Mouse (Mus musculus) stomach, postnatal 0 days (tissue): ENCODE data around the gene Bub1. TPM values are rescaled to one million over a fixed set of nuclear protein-coding genes. Genes with fewer than 3 reads are reported as not detected.

Experiments used
- ATAC-seq: fragments of 200-750 bp; cut with Nextera tagmentation; 2 replicates; pipeline ENCODE4 v1.8.0; 2017; ENCODE audit not compliant: low FRiP score, low TSS enrichment
- DNase-seq: peaks from one replicate; pipeline ENCODE4 v3.0.0-alpha.2; 2016; ENCODE audit warnings: low spot score
- H3K27ac ChIP-seq: fragments of 300-500 bp; sonication (generic); replicated peaks from 2 replicates; pipeline ENCODE4 v1.5.1; 2014; ENCODE audit warnings: mild to moderate bottlenecking, control low read depth
- H3K27me3 ChIP-seq: fragments of 300-500 bp; sonication (generic); 2 replicates; pipeline ENCODE4 v1.6.1; 2014; ENCODE audit warnings: low read length; ENCODE audit not compliant: control insufficient read depth, insufficient read depth
- H3K36me3 ChIP-seq: fragments of 300-500 bp; sonication (generic); 2 replicates; pipeline ENCODE4 v1.6.1; 2014; ENCODE audit warnings: low read length, mixed read lengths; ENCODE audit not compliant: control insufficient read depth, insufficient read depth
- H3K4me1 ChIP-seq: fragments of 300-500 bp; sonication (generic); replicated peaks from 2 replicates; pipeline ENCODE4 v1.6.1; 2014; ENCODE audit warnings: antibody characterized with exemption; ENCODE audit not compliant: control insufficient read depth, insufficient read depth
- H3K4me2 ChIP-seq: fragments of 300-500 bp; sonication (generic); replicated peaks from 2 replicates; pipeline ENCODE4 v1.6.1; 2014; ENCODE audit warnings: low read depth, mild to moderate bottlenecking, control low read depth, moderate library complexity
- H3K4me3 ChIP-seq: fragments of 300-500 bp; sonication (generic); 2 replicates; pipeline ENCODE4 v1.5.1; 2014; ENCODE audit warnings: low read depth, low read length, control low read depth
- H3K9ac ChIP-seq: fragments of 300-500 bp; sonication (generic); 2 replicates; pipeline ENCODE4 v1.6.1; 2014; ENCODE audit warnings: mild to moderate bottlenecking, low read length, control low read depth, mixed read lengths
- H3K9me3 ChIP-seq: fragments of 300-500 bp; sonication (generic); 2 replicates; pipeline ENCODE4 v1.6.1; 2016; ENCODE audit warnings: low read length; ENCODE audit not compliant: control insufficient read depth
- CTCF ChIP-seq: IDR thresholded peaks from 2 replicates; pipeline ENCODE4 v1.5.1; 2016; ENCODE audit warnings: antibody characterized with exemption, low read depth, mild to moderate bottlenecking, moderate library complexity
- EP300 ChIP-seq: optimal IDR thresholded peaks from 2 replicates; pipeline ENCODE3; 2016; ENCODE audit warnings: antibody characterized with exemption
- WGBS: fragments of 180-500 bp; shearing (Covaris S2); extraction: QIAGEN DNeasy Blood & Tissue Kit; methylation state at CpG from one replicate; pipeline ENCODE4 v1.1.7; 2014; 5-methylcytosine and 5-hydroxymethylcytosine counted together
- polyA plus RNA-seq: library from polyadenylated mRNA; unstranded; fragments of >200 nt; fragmentation: Nextera tagmentation; extraction: Ambion mirVana; gene quantifications from 2 replicates; pipeline ENCODE4 v1.2.1, GENCODE M21; 2015

Bub1 gene
- polyA plus RNA-seq, 1 experiment from 2014 or later: 6.5 TPM

GRCm38 (mm10) chr2:127832833-127833190, 1.1 kb upstream of the Bub1 start:
- H3K4me3 ChIP-seq: no peak overlapping the region
- no peaks in the 10 kb centered on the region for H3K36me3 ChIP-seq
- no peaks in the 10 kb centered on the region for H3K4me1 ChIP-seq
- no peak overlapping the region for H3K9ac ChIP-seq
- H3K4me2 ChIP-seq: no peak overlapping the region
- TF ChIP-seq CTCF (peak; percentile 75), EP300 (no peak)
- 14% methylated on average over 2 of the region's 2 CpGs for WGBS
- DNase-seq (no peak), ATAC-seq (no peak)
- H3K27ac ChIP-seq: no peak overlapping the region
- no peaks in the 10 kb centered on the region; the same call in 1 of the 2 replicates for H3K27me3 ChIP-seq
- no peaks in the 10 kb centered on the region for H3K9me3 ChIP-seq

GRCm38 (mm10) chr2:127832103-127832832, 603 bp upstream of the Bub1 start:
- no peak for TF ChIP-seq CTCF
- no peak for TF ChIP-seq EP300
- Histone ChIP-seq H3K27me3 (no peaks in the 10 kb centered on the region; the same call in 1 of the 2 replicates), H3K4me3 (peak overlapping the region; percentile 74), H3K4me1 (no peaks in the 10 kb centered on the region), H3K9me3 (no peaks in the 10 kb centered on the region), H3K27ac (no peak overlapping the region), H3K4me2 (peak overlapping the region; percentile 94), H3K9ac (no peak overlapping the region; the same call in 1 of the 2 replicates), H3K36me3 (peaks cover under 1% of the 10 kb centered on the region; the same call in 1 of the 2 replicates)
- DNase-seq (no peak), ATAC-seq (peak; percentile 61)
- WGBS: 27% methylated on average over 11 of the region's 11 CpGs

GRCm38 (mm10) chr2:127791919-127792603, 39.6 kb downstream of the Bub1 start, which contains the start of gene Mtln:
Mtln (minus strand) TSS chr2:127792488.
- WGBS: 1% methylated on average over 37 of the region's 37 CpGs
- Histone ChIP-seq H3K9me3 (no peaks in the 10 kb centered on the region), H3K27ac (peak within 1 kb of the TSS; percentile 83), H3K27me3 (no peaks in the 10 kb centered on the region), H3K4me3 (peak within 1 kb of the TSS; percentile 76), H3K36me3 (no peaks in the 10 kb centered on the region), H3K4me2 (peak within 1 kb of the TSS; percentile 69), H3K9ac (peak within 1 kb of the TSS; percentile 76), H3K4me1 (0 out of 2 replicates have a peak, but pooled peaks cover 4% of the 10 kb centered on the region)
- ATAC-seq: peak; percentile 97
- TF ChIP-seq EP300 (no peak), CTCF (no peak)
- DNase-seq: peak; percentile 89

- no peaks in the 10 kb centered on the region for H3K9me3 ChIP-seq
- peak overlapping the region; percentile 73; the same call in 1 of the 2 replicates for H3K4me3 ChIP-seq
- no peaks in the 10 kb centered on the region for H3K36me3 ChIP-seq
- H3K4me2 ChIP-seq: peak overlapping the region; percentile 77
- ATAC-seq: no peak
- 0 out of 2 replicates have a peak, but pooled peaks cover 4% of the 10 kb centered on the region for H3K4me1 ChIP-seq
- DNase-seq: no peak
- no peak for TF ChIP-seq EP300
- no peak for TF ChIP-seq CTCF
- 34% methylated on average over 9 of the region's 9 CpGs for WGBS
- no peak overlapping the region for H3K27ac ChIP-seq
- H3K9ac ChIP-seq: no peak overlapping the region
- H3K27me3 ChIP-seq: no peaks in the 10 kb centered on the region
Measured at GRCm38 (mm10) chr2:127789651-127790270, 41.9 kb downstream of the Bub1 start.

DNA sequence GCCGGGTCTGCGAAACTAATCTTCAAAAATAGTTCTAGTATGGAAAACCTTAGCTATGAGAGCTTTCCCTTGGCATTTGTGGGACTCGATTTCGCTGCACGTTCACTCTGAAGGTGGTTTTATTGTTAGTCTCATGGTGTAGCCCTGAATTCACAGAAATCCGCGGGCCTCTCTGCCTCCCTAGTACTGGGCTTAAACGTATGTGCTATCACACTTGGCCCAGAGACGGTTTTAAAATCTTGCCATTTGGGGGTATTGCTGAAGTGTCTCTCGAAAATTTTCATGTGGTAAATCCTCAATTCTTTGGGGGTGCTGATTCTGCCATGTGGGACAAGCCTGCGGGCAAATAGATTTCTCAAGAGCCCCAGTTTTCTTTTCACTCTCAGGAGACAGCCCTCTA, 42.5 kb downstream of the Bub1 start:
- peak; percentile 19 for DNase-seq
- Histone ChIP-seq H3K4me2 (peak overlapping the region; percentile 77), H3K36me3 (no peaks in the 10 kb centered on the region), H3K4me3 (peak overlapping the region; percentile 73), H3K9me3 (no peaks in the 10 kb centered on the region), H3K4me1 (0 out of 2 replicates have a peak, but pooled peaks cover 4% of the 10 kb centered on the region), H3K27ac (peak overlapping the region; percentile 53; the same call in 1 of the 2 replicates), H3K9ac (peak overlapping the region; percentile 83), H3K27me3 (no peaks in the 10 kb centered on the region)
- 6% methylated on average over 11 of the region's 11 CpGs for WGBS
- no peak for TF ChIP-seq EP300
- TF ChIP-seq CTCF: no peak
- ATAC-seq: no peak
